Mouse (Mus musculus) adrenal gland, postnatal 4 days (tissue): ENCODE data around the gene Acly. TPM values are rescaled to one million over a fixed set of nuclear protein-coding genes. Genes with fewer than 3 reads are reported as not detected.
A peak's percentile ranks its signal among the peaks of the same experiment; 100 is the strongest.

Experiments
- DNase-seq, 2 experiments: peaks; one replicate each; pipeline ENCODE4 v3.0.0; 2021 to 2022; ENCODE audit warnings: low spot score in 2 of 2, mixed read lengths in 2 of 2
- total RNA-seq, 2 experiments: library from RNA; stranded (reverse); gene quantifications; 2 replicates each; pipeline ENCODE4 v1.2.3; 2021

Gene Acly
- total RNA-seq, 2 experiments from 2014 or later, result 420 to 464 TPM

DNA sequence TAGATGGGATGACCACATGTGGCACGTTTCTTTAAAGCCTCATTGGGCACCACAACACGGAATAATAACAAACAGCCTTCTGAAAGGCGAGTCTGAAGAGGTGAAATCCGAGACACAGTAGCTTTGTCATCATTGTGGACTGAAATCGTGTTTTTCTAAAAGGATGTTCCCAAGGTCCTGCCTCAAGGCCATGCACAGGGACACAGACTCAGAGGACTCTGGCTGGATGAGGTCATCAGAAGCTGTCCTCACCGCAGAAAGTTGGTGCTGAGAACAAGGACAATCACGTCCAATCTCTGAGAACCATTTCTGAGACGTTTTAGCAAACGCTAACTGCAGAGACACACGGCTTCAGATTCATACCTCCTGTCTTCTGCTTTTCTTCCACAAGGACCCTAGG lies 14.1 kb downstream of the Acly start:
- no peak for DNase-seq

DNA sequence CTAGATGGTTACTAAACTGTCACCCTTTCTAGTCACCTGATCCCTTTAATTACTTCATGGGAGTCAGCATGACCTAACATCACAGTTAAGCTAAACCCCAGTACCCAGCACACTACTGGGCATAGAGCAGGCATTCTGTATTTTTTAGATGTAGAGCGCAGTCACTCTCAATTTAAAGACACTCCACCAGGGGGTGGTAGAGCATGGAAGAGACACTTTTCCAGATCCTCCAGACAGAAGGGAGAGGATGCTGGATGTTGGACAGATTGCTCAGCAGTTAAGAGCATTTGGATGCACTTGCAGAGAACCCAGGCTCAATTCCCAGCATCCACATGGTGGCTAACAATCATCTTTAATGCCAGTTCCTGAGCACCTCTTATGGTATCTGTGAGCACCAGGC lies 15.4 kb downstream of the Acly start:
- no peak for DNase-seq

DNA sequence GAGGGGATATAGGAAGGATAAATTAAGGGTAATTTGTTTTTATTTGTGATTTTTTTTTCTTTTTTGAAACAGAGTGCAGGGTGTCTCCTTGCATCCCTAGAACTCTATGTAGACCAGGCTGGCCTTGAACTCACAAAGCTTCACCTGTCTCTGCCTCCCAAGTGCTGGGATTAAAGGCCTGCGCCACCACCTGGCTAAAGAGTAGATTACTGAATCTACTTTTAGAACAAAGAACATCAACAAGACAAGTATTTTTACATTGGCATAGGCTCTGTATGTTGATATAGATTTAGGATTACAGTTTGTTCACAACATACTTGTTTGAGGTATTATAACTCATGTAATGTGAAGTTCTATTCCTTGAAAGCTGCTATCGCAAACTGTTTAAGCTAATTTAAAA lies 17.2 kb downstream of the Acly start:
- no peak for DNase-seq

DNA sequence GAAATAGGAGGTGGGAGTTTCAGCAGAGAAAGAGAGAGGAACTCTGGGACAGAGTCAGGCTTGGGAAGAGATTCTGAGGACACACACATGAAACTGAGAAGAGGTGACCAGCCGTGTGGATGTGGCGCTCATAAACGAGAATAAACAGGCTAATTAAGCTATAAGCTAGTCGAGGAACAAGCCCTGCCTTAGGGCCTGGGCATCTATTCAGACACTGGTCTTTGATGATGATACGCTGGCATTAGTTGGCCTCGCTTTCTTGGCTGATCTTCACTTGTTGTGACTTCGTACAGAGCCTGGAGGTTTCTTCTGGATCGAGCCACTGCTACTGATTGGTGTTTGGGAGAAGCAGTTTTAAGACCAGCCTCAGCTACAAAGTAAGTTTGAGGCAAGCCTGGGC lies 21.8 kb downstream of the Acly start:
- no peak for DNase-seq

DNA sequence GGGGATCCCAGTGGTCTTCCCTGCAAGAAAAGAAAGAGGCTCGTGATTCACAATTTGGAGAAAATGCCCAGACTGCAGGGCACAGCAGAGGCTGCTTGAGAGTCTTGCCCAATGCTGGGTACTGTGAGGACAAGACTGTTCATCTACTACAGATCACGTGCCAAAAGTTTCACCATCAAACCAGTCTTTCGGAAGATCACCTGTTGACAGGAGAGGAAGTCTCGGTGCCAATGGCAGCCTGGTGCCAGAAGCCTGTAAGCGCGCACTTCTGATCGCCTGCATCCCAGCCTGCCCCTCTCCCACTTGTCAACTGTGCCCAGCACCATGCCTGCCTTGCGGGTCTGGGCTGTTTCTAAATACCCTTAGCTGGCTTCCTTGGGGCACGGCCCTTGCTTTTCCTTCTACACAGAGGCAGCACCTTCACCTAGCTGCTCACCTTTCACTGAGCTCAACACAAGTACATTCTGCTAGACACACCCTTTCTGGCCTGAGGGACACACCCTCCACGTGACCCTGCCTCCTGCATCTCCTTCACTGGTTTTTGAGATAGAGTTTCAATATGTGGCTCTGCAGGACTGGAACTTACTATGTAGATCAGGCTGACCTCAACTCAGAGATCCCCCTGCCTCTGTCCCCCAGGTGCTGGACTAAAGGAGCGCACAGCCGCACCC lies 22.7 kb downstream of the Acly start:
- no peak for DNase-seq

DNA sequence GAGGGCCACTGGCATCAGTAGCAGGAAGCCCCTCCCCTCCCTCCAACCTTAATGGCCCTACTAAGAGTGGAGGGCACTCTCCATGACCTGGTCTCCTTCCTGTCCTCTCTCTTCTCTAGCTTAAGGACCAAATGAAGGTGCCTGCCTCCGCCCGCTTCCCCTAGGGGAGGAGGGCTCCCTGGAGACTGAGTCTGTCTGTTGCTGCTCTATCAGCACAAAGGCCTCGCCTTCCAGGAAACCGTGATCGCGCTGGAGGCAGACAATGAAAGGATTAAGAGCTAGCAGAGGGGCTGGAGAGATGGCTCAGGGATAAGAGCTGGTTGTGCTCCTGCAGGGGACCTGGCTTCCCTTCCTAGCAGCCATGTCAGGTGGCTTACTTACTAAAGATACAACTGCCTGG lies 26.5 kb downstream of the Acly start:
- DNase-seq, result no peak

DNA sequence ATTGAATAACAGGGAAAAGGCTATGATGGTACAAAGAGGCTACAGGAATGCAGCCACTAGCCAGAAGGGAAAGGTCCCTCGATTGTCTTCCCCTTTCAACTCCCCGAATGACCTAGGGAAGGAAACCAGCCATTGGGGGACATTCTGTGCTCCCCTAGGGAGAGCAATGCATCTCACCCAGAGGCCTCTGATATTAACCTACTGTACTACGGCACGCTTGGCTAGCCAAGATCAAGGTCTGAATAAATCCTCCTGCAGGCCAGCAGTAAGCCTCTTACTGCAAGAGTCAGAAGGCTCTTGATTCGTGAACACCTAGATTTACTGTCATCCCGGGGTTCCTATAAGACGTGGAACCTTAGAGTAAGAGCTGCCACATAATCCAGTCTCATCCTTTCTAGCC lies 27.1 kb downstream of the Acly start:
- DNase-seq, result no peak

DNA sequence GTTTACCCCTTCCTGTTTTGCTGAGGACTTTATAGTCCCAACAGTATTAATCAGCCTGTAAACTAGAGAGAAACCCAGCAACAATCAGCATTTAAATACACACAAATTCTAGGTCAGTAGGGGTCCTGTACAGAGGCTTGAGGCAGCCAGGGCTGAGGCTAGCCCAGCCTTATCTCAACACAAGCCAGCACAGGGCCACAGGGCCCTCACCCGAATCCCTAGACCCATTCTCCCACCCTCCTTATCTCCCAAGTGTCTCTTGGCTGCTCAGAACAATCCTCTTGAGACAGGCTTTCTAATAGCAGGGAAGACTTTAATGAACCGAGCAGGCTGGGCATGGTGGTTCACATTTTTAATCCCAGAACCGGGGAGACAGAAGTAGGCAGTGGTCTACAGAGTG lies 27.6 kb downstream of the Acly start:
- DNase-seq, result no peak

DNA sequence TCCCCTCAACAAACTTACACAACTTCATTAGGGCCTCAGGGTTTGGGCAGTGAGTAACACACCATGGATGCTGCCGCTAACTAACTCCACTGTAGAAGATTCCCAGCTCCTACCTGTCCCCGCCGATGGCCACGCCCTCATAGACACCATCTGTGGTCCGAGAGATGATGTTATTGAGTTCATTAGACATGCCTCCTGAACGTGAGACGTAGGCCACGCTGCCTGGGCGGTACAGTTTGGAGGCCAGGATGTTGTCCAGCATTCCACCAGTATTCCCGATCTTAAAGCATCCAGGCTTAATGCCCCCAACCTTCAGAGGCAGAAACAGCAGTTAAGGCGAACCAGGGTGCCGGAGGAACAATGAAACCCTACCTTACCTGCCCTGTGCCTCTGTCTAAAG lies 34.0 kb downstream of the Acly start:
- DNase-seq, result no peak

DNA sequence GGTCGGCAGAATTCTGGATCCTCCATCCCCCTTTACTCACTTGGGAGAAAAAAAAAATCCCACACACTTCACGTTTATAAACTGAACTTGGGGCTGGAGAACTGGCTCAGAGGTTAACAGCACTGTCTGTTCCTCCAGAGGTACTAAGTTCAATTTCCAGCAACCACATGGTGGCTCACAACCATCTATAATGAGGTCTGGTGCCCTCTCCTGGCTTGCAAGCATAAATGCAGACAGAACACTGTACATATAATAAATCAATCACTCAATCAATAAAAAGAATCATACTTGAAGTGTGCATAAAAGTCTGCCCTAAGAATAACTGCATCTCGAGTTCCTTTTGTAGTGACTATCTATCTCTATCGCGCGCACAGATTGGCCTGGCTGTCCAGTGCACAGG lies 36.8 kb downstream of the Acly start:
- no peak for DNase-seq

DNA sequence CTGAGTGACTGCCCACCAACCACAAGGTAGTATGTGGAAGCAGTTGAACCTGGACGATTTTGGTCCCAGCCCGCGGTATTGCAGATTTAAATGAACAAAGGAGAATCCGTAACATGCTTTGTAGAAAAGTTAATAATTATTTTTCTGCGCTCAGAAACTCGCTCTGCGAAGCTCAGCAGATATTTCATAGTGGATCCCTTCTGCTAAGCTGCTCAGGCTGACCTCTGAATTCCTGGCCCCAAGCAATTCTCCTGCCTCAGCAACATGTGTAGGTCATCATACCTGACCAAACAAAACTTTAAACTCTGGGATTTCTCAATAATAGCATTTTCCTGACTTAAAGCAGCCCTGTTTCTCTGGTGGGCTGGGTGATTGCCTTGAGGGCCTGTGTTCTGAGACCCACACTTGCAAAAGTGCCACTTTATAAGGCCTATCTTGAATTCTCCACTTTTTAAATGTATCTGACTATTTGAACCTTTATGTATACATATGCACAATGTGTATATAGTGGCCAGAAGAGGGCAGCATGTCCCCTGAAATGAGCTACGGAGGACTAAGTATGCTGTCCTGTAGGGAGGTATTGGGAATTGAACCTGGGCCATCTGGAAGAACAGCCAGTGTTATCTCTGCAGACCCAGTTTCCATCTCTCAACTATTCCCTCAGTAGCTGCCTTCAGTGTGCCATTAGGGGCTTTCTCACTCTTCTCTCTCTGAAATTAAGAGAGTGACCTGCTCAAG lies 41.8 kb downstream of the Acly start:
- DNase-seq, result no peak

DNA sequence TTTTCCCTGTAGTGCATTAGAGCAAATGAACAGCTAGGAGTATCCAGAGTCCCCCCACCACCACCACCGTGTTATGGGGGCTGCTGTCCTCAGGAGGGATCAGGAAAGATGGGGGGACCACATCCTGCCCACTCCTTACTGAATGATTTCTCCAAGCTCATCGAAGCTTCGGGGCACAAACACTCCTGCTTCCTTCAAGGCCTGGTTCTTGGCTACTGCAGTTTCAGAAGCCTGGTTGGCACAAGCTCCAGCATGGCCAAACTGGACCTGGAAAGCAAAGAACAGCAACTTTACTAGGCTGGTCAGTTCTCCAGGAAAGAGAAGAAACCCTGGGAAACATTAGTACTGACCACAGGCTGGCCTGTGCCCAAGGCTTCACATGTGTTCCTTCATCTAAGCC lies 43.3 kb downstream of the Acly start:
- DNase-seq, result no peak

DNA sequence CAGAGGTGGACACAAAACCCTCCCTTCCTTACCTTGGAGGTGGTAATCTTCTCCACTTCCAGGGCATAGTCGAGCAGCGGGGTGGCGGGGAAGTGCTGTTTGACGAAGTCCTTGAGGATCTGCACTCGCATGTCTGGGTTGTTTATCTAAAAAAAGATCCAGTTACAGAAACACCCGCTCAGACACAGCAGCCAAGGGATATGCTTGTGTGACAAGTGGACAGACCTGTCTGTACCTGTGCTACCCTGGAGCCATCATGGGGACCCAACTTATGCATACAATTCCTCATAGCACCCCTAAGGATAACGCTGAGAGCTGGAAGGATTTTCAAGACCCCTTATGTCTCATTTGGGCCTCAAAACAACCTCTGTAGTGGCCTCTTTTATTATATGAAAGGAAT lies 48.6 kb downstream of the Acly start:
- DNase-seq, result no peak

DNA sequence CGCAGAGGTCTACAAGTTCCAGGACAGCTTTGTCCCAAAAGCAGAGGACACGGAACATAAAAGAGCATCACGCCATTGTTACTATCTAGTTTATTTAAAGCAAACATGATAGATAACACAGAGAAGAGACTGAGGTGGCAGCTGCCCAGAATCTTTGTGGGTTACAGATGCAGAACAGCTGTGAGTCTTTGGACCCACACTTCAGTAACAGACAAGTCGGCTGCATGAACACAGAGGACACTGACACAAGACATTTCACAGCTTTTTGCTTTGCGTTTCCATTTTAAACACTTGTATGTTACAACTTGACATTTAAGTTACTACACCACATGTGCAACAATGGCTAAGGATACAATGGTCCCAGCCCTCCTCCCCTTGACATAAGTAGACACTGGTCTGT lies 51.5 kb downstream of the Acly start:
- DNase-seq, result no peak

DNA sequence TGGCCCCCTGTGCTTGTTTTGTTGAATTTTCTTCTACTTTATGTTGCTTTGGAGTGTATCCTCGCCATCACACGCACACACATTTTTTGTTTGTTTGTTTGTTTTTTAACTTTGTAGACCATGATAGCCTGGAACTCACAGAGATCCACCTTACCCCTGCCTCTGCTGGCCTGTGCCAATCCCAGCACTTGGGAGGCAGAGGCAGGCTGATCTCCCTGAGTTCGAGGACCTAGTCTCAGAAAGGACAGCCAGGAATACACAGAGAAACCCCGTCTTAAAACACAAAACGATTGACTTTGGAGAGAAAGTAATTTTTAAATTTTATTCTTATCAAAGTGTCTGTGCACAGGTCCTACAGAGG lies 54.9 kb downstream of the Acly start:
- DNase-seq, result no peak

DNA sequence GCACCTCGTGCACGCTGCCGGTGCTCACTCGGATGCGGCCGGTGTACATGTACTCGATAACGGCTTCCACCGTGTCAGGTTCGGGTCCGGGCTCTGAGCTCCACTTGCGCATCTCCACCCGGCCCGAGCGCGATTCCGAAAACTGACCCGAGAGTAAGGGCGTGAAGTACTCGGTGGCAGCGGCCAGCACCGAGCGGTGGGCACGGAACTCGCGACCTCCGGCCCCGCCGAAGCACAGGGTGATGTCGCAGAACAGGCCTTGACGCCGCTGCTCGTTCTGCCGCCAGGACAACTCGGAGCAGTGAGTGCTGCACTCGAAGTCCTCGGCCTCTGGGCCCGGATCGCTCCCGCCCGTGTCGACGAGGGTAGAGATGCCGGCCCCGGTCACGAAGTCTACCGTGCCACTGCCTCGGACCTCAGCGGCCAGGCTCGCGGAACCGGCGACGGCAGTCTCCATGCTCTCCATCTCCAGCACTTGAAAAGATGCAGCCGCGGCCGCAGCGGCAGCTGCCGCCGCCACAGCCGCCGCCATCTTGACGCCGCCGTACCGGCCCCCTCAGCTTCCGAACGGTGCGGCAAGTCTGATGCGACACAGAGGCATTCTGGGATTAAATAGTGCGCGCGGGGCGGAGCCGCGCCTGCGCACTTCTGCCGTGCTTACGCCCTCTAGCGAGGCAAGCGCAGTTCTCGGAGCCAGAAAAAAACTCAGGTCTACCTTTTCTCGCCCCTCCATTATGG lies 55.4 kb downstream of the Acly start, which contains the start of gene Klhl11:
Gene Klhl11, minus strand, starts transcription at position 545 of the 738 bp plus-strand sequence.
- DNase-seq, result peak; percentile 84 to 88

DNA sequence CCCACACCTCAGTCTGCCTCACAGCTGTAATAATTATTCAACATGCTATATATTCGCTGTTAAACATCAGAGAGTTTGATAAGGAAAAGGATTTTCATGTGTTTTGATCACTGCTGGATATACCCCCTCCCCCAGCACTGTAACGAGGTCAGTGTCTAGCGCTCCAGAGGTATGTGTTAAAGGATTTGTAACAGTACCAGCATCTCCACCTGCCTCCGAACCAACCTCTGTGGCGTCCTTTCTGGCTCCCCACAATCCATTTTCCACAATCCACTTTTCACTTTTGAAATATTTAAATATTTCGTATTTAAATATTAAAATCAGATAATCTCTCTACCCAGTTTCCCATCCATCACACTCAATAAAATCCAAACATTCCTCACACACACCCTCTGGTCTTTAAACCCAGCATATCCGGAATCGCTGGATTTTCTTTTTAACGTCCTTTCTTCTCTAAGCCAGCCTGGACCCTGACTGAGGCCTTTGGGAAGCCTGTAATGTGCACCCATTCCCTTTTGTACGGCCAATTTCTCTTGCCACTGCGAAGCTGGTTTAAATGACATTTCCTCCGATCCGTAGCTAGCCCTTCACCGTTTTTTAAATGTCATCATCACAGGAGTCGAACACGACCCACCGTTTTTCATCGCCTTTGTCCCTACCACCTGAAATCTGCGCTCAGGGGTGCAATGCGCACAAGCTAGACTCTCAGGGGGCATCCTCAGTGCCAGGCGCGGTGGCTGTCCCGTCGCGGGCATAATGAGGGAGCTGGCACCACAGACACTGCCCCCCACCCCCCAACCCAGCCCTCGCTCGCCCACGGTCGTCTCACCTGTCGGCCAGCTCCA lies 56.2 kb downstream of the Acly start:
- no peak for DNase-seq

DNA sequence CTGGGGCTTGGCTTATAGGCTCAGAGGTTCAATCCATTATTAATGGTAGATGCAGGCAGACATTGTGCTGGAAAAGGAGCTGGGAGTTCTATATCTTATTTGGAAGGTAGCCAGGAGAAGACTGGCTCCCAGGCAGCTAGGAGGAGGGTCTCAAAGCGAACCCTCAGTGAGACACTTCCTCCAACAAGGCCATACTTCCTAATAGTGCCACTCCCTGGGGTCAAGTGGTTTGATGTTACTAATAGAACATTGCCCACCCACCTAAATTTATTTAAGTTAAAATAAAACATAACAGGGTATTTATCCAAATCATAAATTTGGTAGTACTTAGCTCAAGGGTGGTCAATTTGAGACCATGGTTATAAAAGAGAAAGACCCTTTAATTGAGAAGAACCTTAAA lies 62.0 kb downstream of the Acly start:
- DNase-seq, result no peak

DNA sequence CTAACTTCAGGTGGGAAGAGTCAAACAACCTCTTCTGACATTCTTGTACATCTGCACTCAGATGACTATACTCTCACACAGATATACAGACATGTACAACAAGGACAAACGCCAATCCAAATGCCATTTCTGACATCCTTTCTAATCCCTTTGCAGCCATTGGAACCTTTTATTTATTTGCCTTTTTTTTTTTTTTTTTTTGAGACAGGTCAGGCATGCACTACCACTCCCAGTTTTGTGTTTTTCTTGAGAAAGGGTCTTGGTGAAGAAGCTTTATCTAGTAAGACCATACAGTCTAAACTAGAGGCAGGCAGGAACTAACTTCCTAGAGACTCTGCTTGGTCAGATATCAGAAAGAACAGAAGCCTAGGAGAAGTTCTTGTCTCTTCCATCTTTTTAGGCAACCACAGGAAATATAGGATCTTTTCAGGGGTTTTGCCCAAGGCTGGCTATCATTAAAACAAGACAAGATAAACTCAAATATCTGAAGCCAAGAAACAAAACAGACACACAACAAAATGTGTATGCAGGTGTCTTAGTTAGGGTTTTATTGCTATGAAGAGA lies 62.5 kb downstream of the Acly start:
- DNase-seq, result no peak

DNA sequence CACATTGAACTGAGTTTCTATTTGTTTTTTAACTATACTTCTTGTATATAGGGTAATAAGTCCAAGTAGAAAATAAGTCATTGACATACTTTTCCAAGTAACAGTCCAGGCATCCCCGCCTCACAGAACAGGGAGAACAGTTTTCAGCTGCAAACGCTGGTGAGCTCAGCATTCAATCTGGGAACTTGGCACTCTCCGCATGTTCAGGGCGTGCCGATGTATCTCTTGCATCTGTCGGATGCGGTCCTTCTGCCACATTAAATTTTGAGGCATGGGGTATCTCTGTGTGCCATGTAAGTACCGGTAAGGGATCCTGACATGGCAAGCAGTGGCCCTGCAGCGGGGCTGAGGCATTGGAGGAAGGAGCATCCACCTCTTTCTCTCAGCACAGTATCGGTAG lies 65.1 kb downstream of the Acly start:
- no peak for DNase-seq

DNA sequence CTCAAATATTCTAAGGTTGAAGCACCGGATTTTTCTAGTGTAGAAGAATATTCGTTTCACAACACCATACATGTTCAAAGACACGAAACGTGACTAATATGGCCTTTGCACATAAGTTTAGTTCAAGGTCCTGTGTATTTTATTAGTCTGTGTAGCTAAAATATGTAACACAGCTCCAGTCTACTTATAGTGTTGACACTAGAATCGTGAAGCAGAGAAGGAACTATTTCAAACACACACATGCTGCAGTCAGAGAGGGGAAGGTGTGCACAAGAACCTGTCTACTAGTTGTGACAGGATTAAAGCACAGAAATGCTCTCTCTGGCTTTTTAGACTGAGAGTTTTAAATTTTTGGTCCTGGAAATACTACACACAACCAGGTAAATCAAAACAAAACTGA lies 70.1 kb downstream of the Acly start:
- no peak for DNase-seq
